Mouse (Mus musculus): ENCODE results near the gene Fgfr1op. TPM values are rescaled to one million over a fixed set of nuclear protein-coding genes. Genes with fewer than 3 reads are reported as not detected.
"Not testable (repeated sequence)": the region's sequence is repeated elsewhere in the genome, so short reads cannot be mapped to it uniquely, and the experiment has no call there.

Fgfr1op gene
- total RNA-seq, 2 experiments from 2014 or later: 12.4 to 14.3 TPM

- Histone ChIP-seq H3K4me3 (no peak overlapping the region), H3K27ac (peak overlapping the region; percentile 23; the same call in 1 of the 2 replicates)
- DNase-seq (ENCODE audit: low spot score in 2 of 2): no peak
- TF ChIP-seq CTCF (conservative IDR thresholded peaks at IDR 0.05): no peak
These were observed 34.6 kb downstream of the Fgfr1op start for GRCm38 (mm10) chr17:8199936-8200330.

- no peak for TF ChIP-seq CTCF (conservative IDR thresholded peaks at IDR 0.05)
- Histone ChIP-seq H3K27ac (no peak overlapping the region), H3K4me3 (no peak overlapping the region)
- DNase-seq (ENCODE audit: low spot score in 2 of 2): no peak
These were observed 38.2 kb downstream of the Fgfr1op start for GRCm38 (mm10) chr17:8203487-8203886.

- not testable (repeated sequence) for H3K4me3 ChIP-seq; DNase-seq (ENCODE audit: low spot score in 2 of 2); H3K27ac ChIP-seq
These were observed 39.9 kb downstream of the Fgfr1op start for GRCm38 (mm10) chr17:8205221-8205631.

GRCm38 (mm10) chr17:8206691-8207090, 41.4 kb downstream of the Fgfr1op start:
- Histone ChIP-seq H3K4me3 (no peak overlapping the region), H3K27ac (no peak overlapping the region)
- DNase-seq (ENCODE audit: low spot score in 2 of 2): no peak
- no peak for TF ChIP-seq CTCF (conservative IDR thresholded peaks at IDR 0.05)

GRCm38 (mm10) chr17:8209696-8210095, 44.4 kb downstream of the Fgfr1op start:
- no peak for TF ChIP-seq CTCF (conservative IDR thresholded peaks at IDR 0.05)
- no peak for DNase-seq (ENCODE audit: low spot score in 2 of 2)
- Histone ChIP-seq H3K27ac (no peak overlapping the region), H3K4me3 (no peak overlapping the region)

GRCm38 (mm10) chr17:8210170-8210569, 44.9 kb downstream of the Fgfr1op start:
- no peak overlapping the region for H3K4me3 ChIP-seq
- no peak for TF ChIP-seq CTCF (conservative IDR thresholded peaks at IDR 0.05)
- no peak overlapping the region for H3K27ac ChIP-seq
- no peak for DNase-seq (ENCODE audit: low spot score in 2 of 2)

- no peak overlapping the region for H3K27ac ChIP-seq
- TF ChIP-seq CTCF (conservative IDR thresholded peaks at IDR 0.05): no peak
- DNase-seq (ENCODE audit: low spot score in 2 of 2): no peak
- no peak overlapping the region for H3K4me3 ChIP-seq
These were observed 45.4 kb downstream of the Fgfr1op start for GRCm38 (mm10) chr17:8210675-8211074.

- Histone ChIP-seq H3K4me3 (no peak overlapping the region), H3K27ac (no peak overlapping the region)
- no peak for DNase-seq (ENCODE audit: low spot score in 2 of 2)
- no peak for TF ChIP-seq CTCF (conservative IDR thresholded peaks at IDR 0.05)
These were observed 46.1 kb downstream of the Fgfr1op start for GRCm38 (mm10) chr17:8211399-8211798.

GRCm38 (mm10) chr17:8214369-8214768, 49.1 kb downstream of the Fgfr1op start:
- no peak overlapping the region for H3K27ac ChIP-seq
- no peak for TF ChIP-seq CTCF (conservative IDR thresholded peaks at IDR 0.05)
- DNase-seq (ENCODE audit: low spot score in 2 of 2): no peak

GRCm38 (mm10) chr17:8215016-8215745, 49.9 kb downstream of the Fgfr1op start:
- no peak for TF ChIP-seq CTCF (conservative IDR thresholded peaks at IDR 0.05)
- Histone ChIP-seq H3K27ac (no peak overlapping the region), H3K4me3 (no peak overlapping the region)
- DNase-seq (ENCODE audit: low spot score in 2 of 2): no peak

More at GRCm38 (mm10) chr17:8214369-8214768, 49.1 kb downstream of the Fgfr1op start:
- no peak overlapping the region for H3K4me3 ChIP-seq

- no peak for DNase-seq (ENCODE audit: low spot score in 2 of 2)
- Histone ChIP-seq H3K27ac (no peak overlapping the region), H3K4me3 (no peak overlapping the region)
- TF ChIP-seq CTCF (conservative IDR thresholded peaks at IDR 0.05): no peak
These were observed 57.9 kb downstream of the Fgfr1op start for GRCm38 (mm10) chr17:8223225-8223624.

- no peak for TF ChIP-seq CTCF (conservative IDR thresholded peaks at IDR 0.05)
- no peak overlapping the region for H3K27ac ChIP-seq
- no peak overlapping the region for H3K4me3 ChIP-seq
- no peak for DNase-seq (ENCODE audit: low spot score in 2 of 2)
These were observed 58.8 kb downstream of the Fgfr1op start for GRCm38 (mm10) chr17:8224072-8224471.

GRCm38 (mm10) chr17:8225166-8225565, 59.9 kb downstream of the Fgfr1op start:
- no peak for TF ChIP-seq CTCF (conservative IDR thresholded peaks at IDR 0.05)
- DNase-seq (ENCODE audit: low spot score in 2 of 2): no peak
- Histone ChIP-seq H3K4me3 (no peak overlapping the region), H3K27ac (peak overlapping the region; percentile 47; the same call in 1 of the 2 replicates)

GRCm38 (mm10) chr17:8225746-8226145, 60.4 kb downstream of the Fgfr1op start:
- TF ChIP-seq CTCF (conservative IDR thresholded peaks at IDR 0.05): no peak
- Histone ChIP-seq H3K27ac (peak overlapping the region; percentile 47), H3K4me3 (no peak overlapping the region)
- no peak for DNase-seq (ENCODE audit: low spot score in 2 of 2)
